Mouse (Mus musculus): Measurements from ENCODE around the gene Baiap2l1. TPM values are rescaled to one million over a fixed set of nuclear protein-coding genes. Genes with fewer than 3 reads are reported as not detected.

Baiap2l1 gene
- total and polyA plus RNA-seq, 2 experiments: 7.7 to 7.9 TPM

GRCm38 (mm10) chr5:144312183-144312582 is 45.7 kb downstream of the Baiap2l1 start:
- Histone ChIP-seq H3K27ac (replicated peaks; ENCODE audit: insufficient read depth, low read depth, low read length) (no peak overlapping the region), H3K9ac (ENCODE audit: low read depth, low read length) (no peak overlapping the region), H3K4me3 (ENCODE audit: insufficient read depth, low read depth, low read length) (no peak overlapping the region), H3K79me2 (ENCODE audit: control insufficient read depth, insufficient read depth, low read length) (peaks cover 17% of the 10 kb centered on the region), H3K27me3 (ENCODE audit: control insufficient read depth, insufficient read depth, low read length) (no peaks in the 10 kb centered on the region), H3K4me1 (ENCODE audit: control insufficient read depth, insufficient read depth, low read length) (no peaks in the 10 kb centered on the region), H3K36me3 (ENCODE audit: control insufficient read depth, insufficient read depth, low read length) (peaks cover 4% of the 10 kb centered on the region)
- WGBS: 63% methylated on average over 7 of the region's 7 CpGs
- TF ChIP-seq POLR2A (IDR thresholded peaks at IDR 0.05; ENCODE audit: extremely low read depth, insufficient read depth, low read length) (no peak), CTCF (IDR thresholded peaks at IDR 0.05; ENCODE audit: low read depth, low read length) (no peak)
- no peak for DNase-seq (ENCODE audit: extremely low read depth, low read depth, low spot score)

GRCm38 (mm10) chr5:144308929-144309328 is 49.0 kb downstream of the Baiap2l1 start:
- Histone ChIP-seq H3K36me3 (ENCODE audit: control insufficient read depth, insufficient read depth, low read length) (no peaks in the 10 kb centered on the region; the same call in 1 of the 2 replicates), H3K4me1 (ENCODE audit: control insufficient read depth, insufficient read depth, low read length) (no peaks in the 10 kb centered on the region), H3K27ac (replicated peaks; ENCODE audit: insufficient read depth, low read depth, low read length) (no peak overlapping the region), H3K9ac (ENCODE audit: low read depth, low read length) (no peak overlapping the region), H3K27me3 (ENCODE audit: control insufficient read depth, insufficient read depth, low read length) (no peaks in the 10 kb centered on the region), H3K79me2 (ENCODE audit: control insufficient read depth, insufficient read depth, low read length) (peaks cover 7% of the 10 kb centered on the region; the same call in 1 of the 2 replicates), H3K4me3 (ENCODE audit: insufficient read depth, low read depth, low read length) (no peak overlapping the region)
- DNase-seq (ENCODE audit: extremely low read depth, low read depth, low spot score): no peak
- TF ChIP-seq CTCF (IDR thresholded peaks at IDR 0.05; ENCODE audit: low read depth, low read length) (no peak), POLR2A (IDR thresholded peaks at IDR 0.05; ENCODE audit: extremely low read depth, insufficient read depth, low read length) (no peak)
- 88% methylated on average over 4 of the region's 4 CpGs for WGBS

GRCm38 (mm10) chr5:144303071-144303470 is 54.8 kb downstream of the Baiap2l1 start:
- 100% methylated on average over 2 of the region's 2 CpGs for WGBS
- H3K27ac ChIP-seq (replicated peaks; ENCODE audit: insufficient read depth, low read depth, low read length): no peak overlapping the region

DNA sequence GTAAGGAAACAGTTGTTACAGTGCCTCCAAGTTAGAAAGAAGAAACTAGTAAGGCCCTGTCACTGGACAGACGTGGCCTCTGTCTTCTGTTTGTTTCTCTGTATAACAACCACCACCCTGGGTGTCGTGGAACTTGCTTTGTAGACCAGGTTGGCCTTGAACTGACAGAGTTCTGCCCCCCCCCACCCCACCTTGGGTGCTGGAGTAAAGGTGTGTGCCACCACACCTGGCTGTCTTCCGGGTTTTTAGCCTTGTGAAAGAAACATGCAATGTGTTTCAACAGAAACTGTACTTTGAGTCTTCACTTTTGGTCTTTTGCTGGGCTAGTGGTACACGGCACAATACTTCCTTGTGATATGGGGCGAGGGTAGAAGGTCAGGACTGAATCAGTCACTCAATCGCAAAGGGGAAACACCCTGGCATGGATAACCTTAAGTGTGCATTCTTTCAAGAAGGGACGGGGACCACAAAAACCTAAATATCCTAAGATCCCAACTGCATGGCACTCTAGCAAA is 61.8 kb downstream of the Baiap2l1 start:
- peaks cover 3% of the 10 kb centered on the region; the same call in 1 of the 2 replicates for H3K4me1 ChIP-seq (ENCODE audit: control insufficient read depth, insufficient read depth, low read length)
- no peak for TF ChIP-seq CTCF (IDR thresholded peaks at IDR 0.05; ENCODE audit: low read depth, low read length)
- H3K79me2 ChIP-seq (ENCODE audit: control insufficient read depth, insufficient read depth, low read length): peaks cover 21% of the 10 kb centered on the region; the same call in 1 of the 2 replicates
- no peak overlapping the region for H3K27ac ChIP-seq (replicated peaks; ENCODE audit: insufficient read depth, low read depth, low read length)
- no peak overlapping the region for H3K4me3 ChIP-seq (ENCODE audit: insufficient read depth, low read depth, low read length)
- H3K9ac ChIP-seq (ENCODE audit: low read depth, low read length): no peak overlapping the region
- no peaks in the 10 kb centered on the region for H3K27me3 ChIP-seq (ENCODE audit: control insufficient read depth, insufficient read depth, low read length)
- WGBS: 34% methylated on average over 7 of the region's 7 CpGs
- no peaks in the 10 kb centered on the region for H3K36me3 ChIP-seq (ENCODE audit: control insufficient read depth, insufficient read depth, low read length)
- DNase-seq (ENCODE audit: extremely low read depth, low read depth, low spot score): peak; percentile 69

More at GRCm38 (mm10) chr5:144303071-144303470, 54.8 kb downstream of the Baiap2l1 start:
- Histone ChIP-seq H3K4me3 (ENCODE audit: insufficient read depth, low read depth, low read length) (no peak overlapping the region), H3K27me3 (ENCODE audit: control insufficient read depth, insufficient read depth, low read length) (no peaks in the 10 kb centered on the region), H3K4me1 (ENCODE audit: control insufficient read depth, insufficient read depth, low read length) (no peaks in the 10 kb centered on the region), H3K79me2 (ENCODE audit: control insufficient read depth, insufficient read depth, low read length) (peaks cover 18% of the 10 kb centered on the region), H3K9ac (ENCODE audit: low read depth, low read length) (no peak overlapping the region), H3K36me3 (ENCODE audit: control insufficient read depth, insufficient read depth, low read length) (no peaks in the 10 kb centered on the region)
- TF ChIP-seq CTCF (IDR thresholded peaks at IDR 0.05; ENCODE audit: low read depth, low read length) (no peak), POLR2A (IDR thresholded peaks at IDR 0.05; ENCODE audit: extremely low read depth, insufficient read depth, low read length) (no peak)
- no peak for DNase-seq (ENCODE audit: extremely low read depth, low read depth, low spot score)

DNA sequence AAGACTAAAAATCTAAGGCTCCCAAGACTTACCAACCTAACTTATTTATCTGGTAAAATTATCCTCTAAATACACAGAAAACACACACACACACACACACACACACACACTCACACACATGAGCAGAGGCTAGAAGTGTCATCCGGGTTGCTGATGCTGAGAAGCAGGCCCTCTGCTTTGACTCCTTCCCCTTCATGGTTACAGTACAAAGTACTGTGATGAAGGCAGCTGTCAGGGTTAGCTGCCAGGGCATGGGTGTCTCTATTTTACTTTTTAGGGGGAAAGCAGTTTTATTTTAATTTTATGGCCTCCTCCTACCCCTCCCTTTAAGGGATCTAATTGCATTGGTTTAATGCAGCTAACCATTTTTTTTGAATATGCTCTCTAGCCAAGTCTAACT is 62.6 kb downstream of the Baiap2l1 start:
- WGBS: 89% methylated on average over 1 of the region's 1 CpGs
- no peaks in the 10 kb centered on the region for H3K27me3 ChIP-seq (ENCODE audit: control insufficient read depth, insufficient read depth, low read length)
- H3K4me3 ChIP-seq (ENCODE audit: insufficient read depth, low read depth, low read length): no peak overlapping the region
- H3K9ac ChIP-seq (ENCODE audit: low read depth, low read length): no peak overlapping the region
- no peaks in the 10 kb centered on the region for H3K36me3 ChIP-seq (ENCODE audit: control insufficient read depth, insufficient read depth, low read length)
- H3K79me2 ChIP-seq (ENCODE audit: control insufficient read depth, insufficient read depth, low read length): peaks cover 21% of the 10 kb centered on the region; the same call in 1 of the 2 replicates
- TF ChIP-seq CTCF (IDR thresholded peaks at IDR 0.05; ENCODE audit: low read depth, low read length): no peak
- TF ChIP-seq POLR2A (IDR thresholded peaks at IDR 0.05; ENCODE audit: extremely low read depth, insufficient read depth, low read length): no peak
- no peak overlapping the region for H3K27ac ChIP-seq (replicated peaks; ENCODE audit: insufficient read depth, low read depth, low read length)
- peaks cover 3% of the 10 kb centered on the region; the same call in 1 of the 2 replicates for H3K4me1 ChIP-seq (ENCODE audit: control insufficient read depth, insufficient read depth, low read length)
- DNase-seq (ENCODE audit: extremely low read depth, low read depth, low spot score): no peak

- WGBS: 90% methylated on average over 7 of the region's 7 CpGs
- DNase-seq (ENCODE audit: extremely low read depth, low read depth, low spot score): no peak
- Histone ChIP-seq H3K9ac (ENCODE audit: low read depth, low read length) (no peak overlapping the region), H3K4me3 (ENCODE audit: insufficient read depth, low read depth, low read length) (no peak overlapping the region), H3K36me3 (ENCODE audit: control insufficient read depth, insufficient read depth, low read length) (no peaks in the 10 kb centered on the region), H3K4me1 (ENCODE audit: control insufficient read depth, insufficient read depth, low read length) (peaks cover 3% of the 10 kb centered on the region; the same call in 1 of the 2 replicates), H3K27ac (replicated peaks; ENCODE audit: insufficient read depth, low read depth, low read length) (no peak overlapping the region), H3K27me3 (ENCODE audit: control insufficient read depth, insufficient read depth, low read length) (no peaks in the 10 kb centered on the region), H3K79me2 (ENCODE audit: control insufficient read depth, insufficient read depth, low read length) (peaks cover 17% of the 10 kb centered on the region; the same call in 1 of the 2 replicates)
- TF ChIP-seq POLR2A (IDR thresholded peaks at IDR 0.05; ENCODE audit: extremely low read depth, insufficient read depth, low read length) (no peak), CTCF (IDR thresholded peaks at IDR 0.05; ENCODE audit: low read depth, low read length) (no peak)
Measured at GRCm38 (mm10) chr5:144294908-144295307, 63.0 kb downstream of the Baiap2l1 start.

All from liver, adult 2 months (tissue).